ENCODE assay signal across 10 mouse cellular contexts in genomic region chr7:30669229-30669628, GRCm38 (mm10). TPM values are rescaled to one million over a fixed set of nuclear protein-coding genes. Genes with fewer than 3 reads are reported as not detected.
A peak's percentile ranks its signal among the peaks of the same experiment; 100 is the strongest.
DNase-seq lines count a peak whose midpoint lies in the region; ATAC-seq and TF ChIP-seq lines count a peak whose summit lies in the region.
"Had no signal": no experiment of that assay in that cellular context is flagged by ENCODE, and none has a peak within 500 bp of the region (broad histone marks: within the 10 kb centered on the region; RNA-seq: fewer than 3 reads in every experiment).

No protein-coding gene starts in this region.

- no peaks in the 10 kb centered on the region for H3K9me3 ChIP-seq in embryonic facial prominence, embryonic 11.5 days (replicated peaks; ENCODE audit: control insufficient read depth, low read length)
- no peaks in the 10 kb centered on the region for H3K9me3 ChIP-seq in embryonic facial prominence, embryonic 10.5 days
- H3K9me3 ChIP-seq in midbrain, embryonic 14.5 days (ENCODE audit: control insufficient read depth, low read length) = no peaks in the 10 kb centered on the region
- H3K9me3 ChIP-seq in midbrain, embryonic 15.5 days = no peaks in the 10 kb centered on the region
- H3K9me3 ChIP-seq: limb, embryonic 15.5 days had no signal

- no peak overlapping the region for H3K4me3 ChIP-seq in embryonic facial prominence, embryonic 11.5 days (ENCODE audit: low read depth, low read length)
- H3K4me3 ChIP-seq in embryonic facial prominence, embryonic 10.5 days = no peak overlapping the region
- no peak overlapping the region for H3K4me3 ChIP-seq in midbrain, embryonic 14.5 days (replicated peaks; ENCODE audit: low read depth, low read length)
- H3K4me3 ChIP-seq in midbrain, embryonic 15.5 days = no peak overlapping the region
- H3K4me3 ChIP-seq in cortical plate, adult 2 months (ENCODE audit: insufficient read depth, low read length) = no peak overlapping the region
- H3K4me3 ChIP-seq: limb, embryonic 15.5 days had no signal

- H3K27me3 ChIP-seq in embryonic facial prominence, embryonic 11.5 days (ENCODE audit: control insufficient read depth, insufficient read depth, low read length) = no peaks in the 10 kb centered on the region
- 0 out of 2 replicates have a peak, but pooled peaks cover 4% of the 10 kb centered on the region for H3K27me3 ChIP-seq in embryonic facial prominence, embryonic 10.5 days (replicated peaks; ENCODE audit: low read depth, poor library complexity, severe bottlenecking)
- H3K27me3 ChIP-seq in midbrain, embryonic 14.5 days (ENCODE audit: control insufficient read depth, insufficient read depth, low read length) = no peaks in the 10 kb centered on the region
- 0 out of 2 replicates have a peak, but pooled peaks cover 3% of the 10 kb centered on the region for H3K27me3 ChIP-seq in midbrain, embryonic 15.5 days (replicated peaks)
- H3K27me3 ChIP-seq: limb, embryonic 15.5 days had no signal

- no peaks in the 10 kb centered on the region for H3K36me3 ChIP-seq in embryonic facial prominence, embryonic 11.5 days (replicated peaks; ENCODE audit: control insufficient read depth, insufficient read depth, low read depth, low read length)
- H3K36me3 ChIP-seq in embryonic facial prominence, embryonic 10.5 days (replicated peaks) = no peaks in the 10 kb centered on the region
- no peaks in the 10 kb centered on the region for H3K36me3 ChIP-seq in midbrain, embryonic 14.5 days (ENCODE audit: control insufficient read depth, insufficient read depth, low read length)
- no peaks in the 10 kb centered on the region for H3K36me3 ChIP-seq in midbrain, embryonic 15.5 days (replicated peaks)
- H3K36me3 ChIP-seq: limb, embryonic 15.5 days had no signal

- peak; percentile 13; the same call in 1 of the 2 replicates for TF ChIP-seq CTCF in cortical plate, adult 2 months (IDR thresholded peaks at IDR 0.05; ENCODE audit: extremely low read depth, insufficient read depth, low read length)

- peak; percentile 28 for DNase-seq in embryonic facial prominence, embryonic 11.5 days (ENCODE audit: low spot score)
- no peak for DNase-seq in embryonic facial prominence, embryonic 10.5 days (ENCODE audit: low spot score)
- peak; percentile 19 for DNase-seq in midbrain, embryonic 14.5 days
- DNase-seq in cerebellum, postnatal 14 days = no peak
- DNase-seq in left cerebral cortex, postnatal 25 days (ENCODE audit: low spot score in 2 of 2) = no peak

- no peak overlapping the region for H3K9ac ChIP-seq in embryonic facial prominence, embryonic 11.5 days (replicated peaks; ENCODE audit: low read length)
- no peak overlapping the region for H3K9ac ChIP-seq in midbrain, embryonic 14.5 days (replicated peaks; ENCODE audit: low read length)
- H3K9ac ChIP-seq in midbrain, embryonic 15.5 days = no peak overlapping the region
- H3K9ac ChIP-seq: limb, embryonic 15.5 days had no signal

- no peak overlapping the region for H3K4me2 ChIP-seq in embryonic facial prominence, embryonic 11.5 days (ENCODE audit: low read depth, low read length)
- no peak overlapping the region for H3K4me2 ChIP-seq in midbrain, embryonic 14.5 days (ENCODE audit: low read length)
- no peak overlapping the region for H3K4me2 ChIP-seq in midbrain, embryonic 15.5 days
- H3K4me2 ChIP-seq: limb, embryonic 15.5 days had no signal

- intact Hi-C loops in left cerebral cortex, postnatal 25 days (cut with DNase I) = loop anchor here (5.0 kb wide), 1 partner anchor 188 kb away; the partner anchor contains the start of gene Ffar3

- WGBS in embryonic facial prominence, embryonic 11.5 days = 44% methylated on average over 3 of the region's 3 CpGs
- 44% methylated on average over 3 of the region's 3 CpGs for WGBS in embryonic facial prominence, embryonic 10.5 days
- 39% methylated on average over 3 of the region's 3 CpGs for WGBS in midbrain, embryonic 14.5 days
- 41% methylated on average over 3 of the region's 3 CpGs for WGBS in midbrain, embryonic 15.5 days

- no peak for ATAC-seq in embryonic facial prominence, embryonic 11.5 days (replicated peaks; ENCODE audit: insufficient number of reproducible peaks, low FRiP score, low TSS enrichment, low read depth)
- ATAC-seq in midbrain, embryonic 14.5 days (ENCODE audit: low FRiP score, low TSS enrichment) = no peak
- ATAC-seq in midbrain, embryonic 15.5 days (replicated peaks) = no peak
- ATAC-seq in neutrophil, adult 5-6 weeks (ENCODE audit: extremely low read depth, insufficient number of reproducible peaks, low FRiP score, poor library complexity, severe bottlenecking) = peak; percentile 56; the same call in 1 of the 2 replicates

- no peaks in the 10 kb centered on the region for H3K4me1 ChIP-seq in embryonic facial prominence, embryonic 11.5 days (ENCODE audit: control insufficient read depth, insufficient read depth, low read length)
- peaks cover 9% of the 10 kb centered on the region for H3K4me1 ChIP-seq in embryonic facial prominence, embryonic 10.5 days
- H3K4me1 ChIP-seq in midbrain, embryonic 14.5 days (ENCODE audit: control insufficient read depth, insufficient read depth, low read length) = peaks cover 6% of the 10 kb centered on the region; the same call in 1 of the 2 replicates
- H3K4me1 ChIP-seq in midbrain, embryonic 15.5 days = peaks cover 11% of the 10 kb centered on the region
- H3K4me1 ChIP-seq in cortical plate, adult 2 months (ENCODE audit: control insufficient read depth, insufficient read depth, low read length) = no peaks in the 10 kb centered on the region

- TF ChIP-seq POLR2A in cortical plate, adult 2 months (IDR thresholded peaks at IDR 0.05; ENCODE audit: extremely low read depth, insufficient read depth, low read length) = no peak

- no peak overlapping the region for H3K27ac ChIP-seq in embryonic facial prominence, embryonic 11.5 days (replicated peaks; ENCODE audit: low read depth, low read length)
- H3K27ac ChIP-seq in embryonic facial prominence, embryonic 10.5 days (replicated peaks) = no peak overlapping the region
- H3K27ac ChIP-seq in midbrain, embryonic 14.5 days (replicated peaks; ENCODE audit: low read depth, low read length) = no peak overlapping the region
- H3K27ac ChIP-seq in midbrain, embryonic 15.5 days = no peak overlapping the region
- H3K27ac ChIP-seq in cortical plate, adult 2 months (ENCODE audit: insufficient read depth, low read length) = no peak overlapping the region
- H3K27ac ChIP-seq: limb, embryonic 15.5 days had no signal

RNA-seq across cellular contexts. Expression of gene Pmis2, which starts 2.2 kb away (rescaled TPM):
- not detected in 2 replicates for polyA plus RNA-seq in embryonic facial prominence, embryonic 11.5 days (2014; fragmentation: Nextera tagmentation; extraction: Ambion mirVana)
- not detected in 2 replicates for polyA plus RNA-seq in embryonic facial prominence, embryonic 10.5 days (2016; fragmentation: Nextera tagmentation; extraction: Ambion mirVana)
- not detected in 2 replicates for polyA plus RNA-seq in midbrain, embryonic 14.5 days (2014; fragmentation: Nextera tagmentation; extraction: Ambion mirVana)
- not detected in 2 replicates for polyA plus RNA-seq in midbrain, embryonic 15.5 days (2015; fragmentation: Nextera tagmentation; extraction: Ambion mirVana)
- polyA plus RNA-seq in cortical plate, adult 2 months (2012; rRNA removed) = not detected in 2 replicates
- not detected in 2 replicates for total RNA-seq in neutrophil, adult 5-6 weeks (2017)
- total RNA-seq in left cerebral cortex, postnatal 25 days (2021) = not detected
- polyA plus RNA-seq: limb, embryonic 15.5 days had no signal

RNA-seq across cellular contexts. Expression of gene Haus5, which starts 4.4 kb away (rescaled TPM):
- 50.1 and 53.1 TPM in 2 replicates for polyA plus RNA-seq in embryonic facial prominence, embryonic 11.5 days (2014; fragmentation: Nextera tagmentation; extraction: Ambion mirVana)
- polyA plus RNA-seq in embryonic facial prominence, embryonic 10.5 days (2016; fragmentation: Nextera tagmentation; extraction: Ambion mirVana) = 79.6 and 80.3 TPM in 2 replicates
- 21.6 and 22.8 TPM in 2 replicates for polyA plus RNA-seq in midbrain, embryonic 14.5 days (2014; fragmentation: Nextera tagmentation; extraction: Ambion mirVana)
- polyA plus RNA-seq in midbrain, embryonic 15.5 days (2015; fragmentation: Nextera tagmentation; extraction: Ambion mirVana) = 28.1 and 29.7 TPM in 2 replicates
- 7.6 and 9.4 TPM in 2 replicates for polyA plus RNA-seq in cortical plate, adult 2 months (2012; rRNA removed)
- total RNA-seq in neutrophil, adult 5-6 weeks (2017) = 22.8 and 29.9 TPM in 2 replicates
- 1 to 10 TPM; 3.5 to 6.4 TPM for total RNA-seq in left cerebral cortex, postnatal 25 days (2021)

RNA-seq across cellular contexts. Expression of gene Rbm42, which starts 19.1 kb away (rescaled TPM):
- polyA plus RNA-seq in embryonic facial prominence, embryonic 11.5 days (2014; fragmentation: Nextera tagmentation; extraction: Ambion mirVana) = 108 and 118 TPM in 2 replicates
- polyA plus RNA-seq in embryonic facial prominence, embryonic 10.5 days (2016; fragmentation: Nextera tagmentation; extraction: Ambion mirVana) = 134 and 139 TPM in 2 replicates
- polyA plus RNA-seq in midbrain, embryonic 14.5 days (2014; fragmentation: Nextera tagmentation; extraction: Ambion mirVana) = 126 and 144 TPM in 2 replicates
- polyA plus RNA-seq in midbrain, embryonic 15.5 days (2015; fragmentation: Nextera tagmentation; extraction: Ambion mirVana) = 145 and 149 TPM in 2 replicates
- 59.7 and 60.1 TPM in 2 replicates for polyA plus RNA-seq in cortical plate, adult 2 months (2012; rRNA removed)
- total RNA-seq in neutrophil, adult 5-6 weeks (2017) = 60.7 and 77.3 TPM in 2 replicates
- total RNA-seq in left cerebral cortex, postnatal 25 days (2021) = 10 to 100 TPM; 66.8 to 70.8 TPM

RNA-seq across cellular contexts. Expression of gene 2200002J24Rik, which starts 29.5 kb away (rescaled TPM):
- polyA plus RNA-seq in embryonic facial prominence, embryonic 11.5 days (2014; fragmentation: Nextera tagmentation; extraction: Ambion mirVana) = not detected in 2 replicates
- not detected in 2 replicates for polyA plus RNA-seq in embryonic facial prominence, embryonic 10.5 days (2016; fragmentation: Nextera tagmentation; extraction: Ambion mirVana)
- not detected in 2 replicates for polyA plus RNA-seq in midbrain, embryonic 14.5 days (2014; fragmentation: Nextera tagmentation; extraction: Ambion mirVana)
- not detected in 2 replicates for polyA plus RNA-seq in midbrain, embryonic 15.5 days (2015; fragmentation: Nextera tagmentation; extraction: Ambion mirVana)
- not detected in 2 replicates for polyA plus RNA-seq in cortical plate, adult 2 months (2012; rRNA removed)
- not detected in 2 replicates for total RNA-seq in neutrophil, adult 5-6 weeks (2017)
- not detected for total RNA-seq in left cerebral cortex, postnatal 25 days (2021)
- total RNA-seq: heart, postnatal 25 days had no signal

RNA-seq across cellular contexts. Expression of gene Etv2, which starts 33.6 kb away (rescaled TPM):
- polyA plus RNA-seq in embryonic facial prominence, embryonic 11.5 days (2014; fragmentation: Nextera tagmentation; extraction: Ambion mirVana) = 0.20 TPM in 1 of 2 replicates, not detected in the other
- polyA plus RNA-seq in embryonic facial prominence, embryonic 10.5 days (2016; fragmentation: Nextera tagmentation; extraction: Ambion mirVana) = 0.47 and 0.87 TPM in 2 replicates
- polyA plus RNA-seq in midbrain, embryonic 14.5 days (2014; fragmentation: Nextera tagmentation; extraction: Ambion mirVana) = not detected in 2 replicates
- polyA plus RNA-seq in midbrain, embryonic 15.5 days (2015; fragmentation: Nextera tagmentation; extraction: Ambion mirVana) = not detected in 2 replicates
- polyA plus RNA-seq in cortical plate, adult 2 months (2012; rRNA removed) = not detected in 2 replicates
- total RNA-seq in neutrophil, adult 5-6 weeks (2017) = not detected in 2 replicates
- total RNA-seq in left cerebral cortex, postnatal 25 days (2021) = not detected
- total RNA-seq: heart, postnatal 25 days had no signal
- polyA plus RNA-seq: limb, embryonic 15.5 days had no signal

Comparison
In these comparisons a context has a peak if more than half of its experiments do, and no peak if none do; other contexts are left out.
1. DNase-seq: peak in embryonic facial prominence, embryonic 11.5 days (single experiment) and midbrain, embryonic 14.5 days (single experiment); none in embryonic facial prominence, embryonic 10.5 days (single experiment), cerebellum, postnatal 14 days (0 of 2) and left cerebral cortex, postnatal 25 days (0 of 2).